ENCODE assay signal across 9 mouse cellular contexts in genomic region chr9:46067691-46068090, GRCm38 (mm10). TPM values are rescaled to one million over a fixed set of nuclear protein-coding genes. Genes with fewer than 3 reads are reported as not detected.
DNase-seq lines count a peak whose midpoint lies in the region.
"Had no signal": no experiment of that assay in that cellular context is flagged by ENCODE, and none has a peak within 500 bp of the region (broad histone marks: within the 10 kb centered on the region; RNA-seq: fewer than 3 reads in every experiment).

No protein-coding gene starts in this region.

- DNase-seq in embryo, embryonic 10 days (ENCODE audit: low spot score), result peak; percentile 26
- DNase-seq in embryo, embryonic 9.5 days (ENCODE audit: extremely low spot score), result no peak
- peak; percentile 51 for DNase-seq in embryonic facial prominence, embryonic 10.5 days (ENCODE audit: low spot score)
- DNase-seq in liver, result peak; percentile 69
- DNase-seq in natural killer cell, adult 2 months (ENCODE audit: low spot score in 2 of 2), result peak; percentile 48 to 64
- DNase-seq in frontal cortex, postnatal 36 days (ENCODE audit: low spot score in 2 of 2), result no peak
- DNase-seq in urinary bladder, postnatal 10 days (ENCODE audit: low spot score), result no peak
- no peak for DNase-seq in forebrain, embryonic 10.5 days (ENCODE audit: extremely low spot score, low spot score)
- DNase-seq: cerebellum, adult 18-20 months had no signal

- H3K27ac ChIP-seq in embryonic facial prominence, embryonic 10.5 days (replicated peaks), result peak overlapping the region; percentile 40; the same call in 1 of the 2 replicates
- H3K27ac ChIP-seq in forebrain, embryonic 10.5 days, result no peak overlapping the region

- H3K4me1 ChIP-seq in embryonic facial prominence, embryonic 10.5 days, result peaks cover 52% of the 10 kb centered on the region
- H3K4me1 ChIP-seq in forebrain, embryonic 10.5 days, result peaks cover 54% of the 10 kb centered on the region

- WGBS in embryonic facial prominence, embryonic 10.5 days, result 62% methylated on average over 7 of the region's 7 CpGs
- WGBS in forebrain, embryonic 10.5 days, result 81% methylated on average over 7 of the region's 7 CpGs

- no peaks in the 10 kb centered on the region for H3K27me3 ChIP-seq in embryonic facial prominence, embryonic 10.5 days (replicated peaks; ENCODE audit: low read depth, poor library complexity, severe bottlenecking)
- H3K27me3 ChIP-seq in forebrain, embryonic 10.5 days (ENCODE audit: poor library complexity, severe bottlenecking), result no peaks in the 10 kb centered on the region

- no peak overlapping the region for H3K4me3 ChIP-seq in embryonic facial prominence, embryonic 10.5 days
- H3K4me3 ChIP-seq in forebrain, embryonic 10.5 days, result no peak overlapping the region

- H3K36me3 ChIP-seq in embryonic facial prominence, embryonic 10.5 days (replicated peaks), result no peaks in the 10 kb centered on the region
- no peaks in the 10 kb centered on the region for H3K36me3 ChIP-seq in forebrain, embryonic 10.5 days (replicated peaks)

- H3K9me3 ChIP-seq in embryonic facial prominence, embryonic 10.5 days, result no peaks in the 10 kb centered on the region
- H3K9me3 ChIP-seq in forebrain, embryonic 10.5 days, result no peaks in the 10 kb centered on the region

RNA-seq across cellular contexts. Expression of gene Sik3, which starts 55.1 kb away (rescaled TPM):
- polyA plus RNA-seq in embryonic facial prominence, embryonic 10.5 days (2016; fragmentation: Nextera tagmentation; extraction: Ambion mirVana), result 8.4 and 9.9 TPM in 2 replicates
- polyA plus RNA-seq in forebrain, embryonic 10.5 days (2016; fragmentation: Nextera tagmentation; extraction: Ambion mirVana), result 4.4 and 5.6 TPM in 2 replicates

RNA-seq across cellular contexts. Expression of gene Pafah1b2, which starts 55.2 kb away (rescaled TPM):
- polyA plus RNA-seq in embryonic facial prominence, embryonic 10.5 days (2016; fragmentation: Nextera tagmentation; extraction: Ambion mirVana), result 261 and 262 TPM in 2 replicates
- polyA plus RNA-seq in forebrain, embryonic 10.5 days (2016; fragmentation: Nextera tagmentation; extraction: Ambion mirVana), result 279 and 288 TPM in 2 replicates

Comparison
In these comparisons a context has a peak if more than half of its experiments do, and no peak if none do; other contexts are left out.
1. DNase-seq: peak in embryo, embryonic 10 days (single experiment), embryonic facial prominence, embryonic 10.5 days (single experiment), liver (single experiment) and natural killer cell, adult 2 months (2 of 2); none in embryo, embryonic 9.5 days (single experiment), frontal cortex, postnatal 36 days (0 of 2), urinary bladder, postnatal 10 days (single experiment) and forebrain, embryonic 10.5 days (single experiment).